Mouse (Mus musculus) stomach, postnatal 0 days (tissue): ENCODE measurements around the gene Mvd.

ENCODE experiments used
- CTCF ChIP-seq: IDR thresholded peaks from 2 replicates; pipeline ENCODE4 v1.5.1; 2016; ENCODE audit warnings: antibody characterized with exemption, low read depth, mild to moderate bottlenecking, moderate library complexity
- EP300 ChIP-seq: optimal IDR thresholded peaks from 2 replicates; pipeline ENCODE3; 2016; ENCODE audit warnings: antibody characterized with exemption

DNA sequence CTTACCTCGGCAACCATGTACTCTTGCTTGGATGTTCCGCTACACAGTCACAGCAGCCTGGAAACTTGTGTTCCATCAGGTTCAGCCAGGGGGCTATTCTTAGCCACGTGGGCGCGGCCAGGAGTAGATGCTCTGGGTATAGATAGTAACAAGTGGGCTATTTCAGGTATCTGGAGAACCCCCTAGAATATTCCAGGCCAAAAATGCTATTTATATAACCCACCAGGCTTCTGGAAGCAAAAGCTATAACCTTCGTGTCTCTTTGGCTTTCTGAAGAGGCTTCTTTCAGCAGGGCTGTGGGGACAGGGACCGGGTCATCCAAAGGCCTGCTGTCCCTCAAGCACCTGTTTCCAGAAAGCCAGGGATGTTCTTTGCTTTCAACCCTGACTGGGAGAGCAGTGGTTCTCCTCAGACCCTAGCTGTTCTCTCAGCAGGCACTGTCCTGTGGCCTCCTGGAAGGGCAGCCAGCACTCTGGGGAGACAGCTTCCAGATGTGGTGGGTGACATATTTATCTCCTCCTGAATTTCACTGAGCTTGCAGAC lies 8.0 kb upstream of the Mvd start:
- TF ChIP-seq CTCF (no peak), EP300 (no peak)
